Mouse (Mus musculus) spleen, adult 2 months (tissue): ENCODE results near the gene Dars2.

Experiments
- CTCF ChIP-seq: fragments of 200-500 bp; IDR thresholded peaks from 2 replicates; pipeline ENCODE4 v1.5.1; 2011; ENCODE audit warnings: mild to moderate bottlenecking, inconsistent platforms; ENCODE audit not compliant: insufficient read depth, insufficient read length, insufficient replicate concordance; ENCODE audit errors: extremely low read depth
- POLR2A ChIP-seq: fragments of 200-500 bp; IDR thresholded peaks from 2 replicates; pipeline ENCODE4 v1.6.1; 2011; ENCODE audit warnings: low read depth, low read length, inconsistent platforms

DNA sequence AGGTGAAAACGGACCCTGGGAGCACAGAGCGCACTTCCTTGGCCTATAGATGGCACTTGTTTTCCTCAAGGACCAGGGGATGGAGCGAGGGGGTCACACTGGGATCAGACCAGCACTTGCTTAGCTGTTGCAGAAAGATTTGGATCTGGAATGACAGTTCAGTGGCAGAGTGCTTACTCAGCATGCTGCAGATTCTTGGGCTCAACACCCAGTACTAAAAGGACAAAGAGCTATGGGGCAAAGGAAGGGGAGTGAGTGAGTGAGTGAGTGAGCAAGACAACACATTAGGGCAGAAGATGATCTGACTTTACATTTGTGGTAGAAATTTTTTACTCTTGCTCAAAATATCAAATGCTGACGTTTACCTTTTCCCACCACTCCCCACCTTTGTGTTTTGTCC lies 65.5 kb downstream of the Dars2 start:
- TF ChIP-seq CTCF: no peak
- TF ChIP-seq POLR2A: no peak
